Mouse (Mus musculus) spleen, adult 2 months (tissue): Measurements from ENCODE around the gene Prss37.

Experiments
- CTCF ChIP-seq: fragments of 200-500 bp; IDR thresholded peaks from 2 replicates; pipeline ENCODE4 v1.5.1; 2011; ENCODE audit warnings: mild to moderate bottlenecking, inconsistent platforms; ENCODE audit not compliant: insufficient read depth, insufficient read length, insufficient replicate concordance; ENCODE audit errors: extremely low read depth
- POLR2A ChIP-seq: fragments of 200-500 bp; IDR thresholded peaks from 2 replicates; pipeline ENCODE4 v1.6.1; 2011; ENCODE audit warnings: low read depth, low read length, inconsistent platforms

GRCm38 (mm10) chr6:40544690-40545089 lies 25.4 kb upstream of the Prss37 start:
- TF ChIP-seq POLR2A (no peak), CTCF (no peak)
